Mouse (Mus musculus): ENCODE measurements around the gene Dock1. TPM values are rescaled to one million over a fixed set of nuclear protein-coding genes. Genes with fewer than 3 reads are reported as not detected.

Dock1 gene
- polyA plus RNA-seq, 1 experiment = not detected

- WGBS = 71% methylated on average over 2 of the region's 2 CpGs
- Histone ChIP-seq H3K4me1 (ENCODE audit: control insufficient read depth, insufficient read depth, low read length) (no peaks in the 10 kb centered on the region), H3K27ac (ENCODE audit: insufficient read depth, low read depth, low read length) (no peak overlapping the region), H3K4me3 (ENCODE audit: insufficient read depth, low read depth, low read length) (no peak overlapping the region)
- TF ChIP-seq POLR2A (IDR thresholded peaks at IDR 0.05; ENCODE audit: insufficient read depth, low read depth, low read length) = no peak
- no peak for TF ChIP-seq CTCF (IDR thresholded peaks at IDR 0.05; ENCODE audit: insufficient read depth, low read depth, low read length)
These were observed 33.2 kb downstream of the Dock1 start for GRCm38 (mm10) chr7:134703704-134704103.

- Histone ChIP-seq H3K27ac (ENCODE audit: insufficient read depth, low read depth, low read length) (no peak overlapping the region), H3K4me1 (ENCODE audit: control insufficient read depth, insufficient read depth, low read length) (no peaks in the 10 kb centered on the region), H3K4me3 (ENCODE audit: insufficient read depth, low read depth, low read length) (no peak overlapping the region)
- 57% methylated on average over 5 of the region's 5 CpGs for WGBS
- no peak for TF ChIP-seq CTCF (IDR thresholded peaks at IDR 0.05; ENCODE audit: insufficient read depth, low read depth, low read length)
- TF ChIP-seq POLR2A (IDR thresholded peaks at IDR 0.05; ENCODE audit: insufficient read depth, low read depth, low read length) = no peak
These were observed 38.9 kb downstream of the Dock1 start for GRCm38 (mm10) chr7:134709226-134709853.

- WGBS = 98% methylated on average over 1 of the region's 1 CpGs
- H3K4me1 ChIP-seq (ENCODE audit: control insufficient read depth, insufficient read depth, low read length) = no peaks in the 10 kb centered on the region
- H3K4me3 ChIP-seq (ENCODE audit: insufficient read depth, low read depth, low read length) = no peak overlapping the region
- H3K27ac ChIP-seq (ENCODE audit: insufficient read depth, low read depth, low read length) = no peak overlapping the region
- TF ChIP-seq POLR2A (IDR thresholded peaks at IDR 0.05; ENCODE audit: insufficient read depth, low read depth, low read length) (no peak), CTCF (IDR thresholded peaks at IDR 0.05; ENCODE audit: insufficient read depth, low read depth, low read length) (no peak)
These were observed 41.1 kb downstream of the Dock1 start for GRCm38 (mm10) chr7:134711576-134711975.

- Histone ChIP-seq H3K27ac (ENCODE audit: insufficient read depth, low read depth, low read length) (no peak overlapping the region), H3K4me3 (ENCODE audit: insufficient read depth, low read depth, low read length) (no peak overlapping the region), H3K4me1 (ENCODE audit: control insufficient read depth, insufficient read depth, low read length) (no peaks in the 10 kb centered on the region)
- 82% methylated on average over 3 of the region's 3 CpGs for WGBS
- TF ChIP-seq POLR2A (IDR thresholded peaks at IDR 0.05; ENCODE audit: insufficient read depth, low read depth, low read length) (no peak), CTCF (IDR thresholded peaks at IDR 0.05; ENCODE audit: insufficient read depth, low read depth, low read length) (no peak)
These were observed 49.0 kb downstream of the Dock1 start for GRCm38 (mm10) chr7:134719406-134719805.

GRCm38 (mm10) chr7:134722361-134722760 is 51.9 kb downstream of the Dock1 start:
- Histone ChIP-seq H3K27ac (ENCODE audit: insufficient read depth, low read depth, low read length) (no peak overlapping the region), H3K4me3 (ENCODE audit: insufficient read depth, low read depth, low read length) (no peak overlapping the region), H3K4me1 (ENCODE audit: control insufficient read depth, insufficient read depth, low read length) (no peaks in the 10 kb centered on the region)
- TF ChIP-seq POLR2A (IDR thresholded peaks at IDR 0.05; ENCODE audit: insufficient read depth, low read depth, low read length) = no peak
- TF ChIP-seq CTCF (IDR thresholded peaks at IDR 0.05; ENCODE audit: insufficient read depth, low read depth, low read length) = no peak
- WGBS = 98% methylated on average over 7 of the region's 7 CpGs

- 94% methylated on average over 9 of the region's 9 CpGs for WGBS
- H3K27ac ChIP-seq (ENCODE audit: insufficient read depth, low read depth, low read length) = no peak overlapping the region
- no peak overlapping the region for H3K4me3 ChIP-seq (ENCODE audit: insufficient read depth, low read depth, low read length)
- TF ChIP-seq POLR2A (IDR thresholded peaks at IDR 0.05; ENCODE audit: insufficient read depth, low read depth, low read length) = no peak
- TF ChIP-seq CTCF (IDR thresholded peaks at IDR 0.05; ENCODE audit: insufficient read depth, low read depth, low read length) = no peak
- H3K4me1 ChIP-seq (ENCODE audit: control insufficient read depth, insufficient read depth, low read length) = no peaks in the 10 kb centered on the region
These were observed 52.5 kb downstream of the Dock1 start for GRCm38 (mm10) chr7:134722955-134723354.

- WGBS = 93% methylated on average over 5 of the region's 5 CpGs
- Histone ChIP-seq H3K27ac (ENCODE audit: insufficient read depth, low read depth, low read length) (no peak overlapping the region), H3K4me1 (ENCODE audit: control insufficient read depth, insufficient read depth, low read length) (no peaks in the 10 kb centered on the region), H3K4me3 (ENCODE audit: insufficient read depth, low read depth, low read length) (no peak overlapping the region)
- no peak for TF ChIP-seq POLR2A (IDR thresholded peaks at IDR 0.05; ENCODE audit: insufficient read depth, low read depth, low read length)
- no peak for TF ChIP-seq CTCF (IDR thresholded peaks at IDR 0.05; ENCODE audit: insufficient read depth, low read depth, low read length)
These were observed 53.1 kb downstream of the Dock1 start for GRCm38 (mm10) chr7:134723509-134723908.

GRCm38 (mm10) chr7:134724841-134725240 is 54.4 kb downstream of the Dock1 start:
- TF ChIP-seq CTCF (IDR thresholded peaks at IDR 0.05; ENCODE audit: insufficient read depth, low read depth, low read length) (no peak), POLR2A (IDR thresholded peaks at IDR 0.05; ENCODE audit: insufficient read depth, low read depth, low read length) (no peak)
- Histone ChIP-seq H3K4me3 (ENCODE audit: insufficient read depth, low read depth, low read length) (no peak overlapping the region), H3K4me1 (ENCODE audit: control insufficient read depth, insufficient read depth, low read length) (no peaks in the 10 kb centered on the region), H3K27ac (ENCODE audit: insufficient read depth, low read depth, low read length) (no peak overlapping the region)
- 55% methylated on average over 7 of the region's 7 CpGs for WGBS

GRCm38 (mm10) chr7:134725551-134726529 is 55.4 kb downstream of the Dock1 start:
- 63% methylated on average over 11 of the region's 11 CpGs for WGBS
- TF ChIP-seq CTCF (IDR thresholded peaks at IDR 0.05; ENCODE audit: insufficient read depth, low read depth, low read length) = no peak
- TF ChIP-seq POLR2A (IDR thresholded peaks at IDR 0.05; ENCODE audit: insufficient read depth, low read depth, low read length) = no peak
- Histone ChIP-seq H3K4me3 (ENCODE audit: insufficient read depth, low read depth, low read length) (no peak overlapping the region), H3K27ac (ENCODE audit: insufficient read depth, low read depth, low read length) (no peak overlapping the region), H3K4me1 (ENCODE audit: control insufficient read depth, insufficient read depth, low read length) (no peaks in the 10 kb centered on the region)
